Mouse (Mus musculus): ENCODE measurements around the gene Rtn4rl2. TPM values are rescaled to one million over a fixed set of nuclear protein-coding genes. Genes with fewer than 3 reads are reported as not detected.

Gene Rtn4rl2
- total RNA-seq, 1 experiment, result 0.80 TPM

- H3K9me3 ChIP-seq (ENCODE audit: control insufficient read depth, insufficient read depth, low read depth, low read length), result no peaks in the 10 kb centered on the region
- peaks cover 12% of the 10 kb centered on the region for H3K36me3 ChIP-seq (ENCODE audit: control insufficient read depth, insufficient read depth, low read length, poor library complexity, severe bottlenecking)
- H3K27ac ChIP-seq (ENCODE audit: insufficient read depth, low read depth, low read length, poor library complexity, severe bottlenecking), result no peak overlapping the region
- H3K4me1 ChIP-seq (ENCODE audit: control insufficient read depth in 2 of 2, insufficient read depth in 2 of 2, low read length in 2 of 2, poor library complexity in 1 of 2), result peaks cover 3 to 4% of the 10 kb centered on the region in 2 experiments; a peak in 3 of 4 replicates
- no peak for DNase-seq (ENCODE audit: low read depth, low spot score)
- in situ Hi-C loops (cut with MboI; ENCODE audit: low sequenced_read_pairs in 2 of 2, unreplicated experiment in 2 of 2), result no loop called here
- H3K4me3 ChIP-seq (ENCODE audit: insufficient read depth in 1 of 2, low read depth in 1 of 2, low read length in 2 of 2, poor library complexity in 1 of 2, severe bottlenecking in 1 of 2), result no peak overlapping the region
- TF ChIP-seq ZNF384 (IDR thresholded peaks at IDR 0.05; ENCODE audit: low read depth, low read length), result no peak
- no peak for TF ChIP-seq HCFC1 (IDR thresholded peaks at IDR 0.05; ENCODE audit: borderline replicate concordance, insufficient read depth, low read length)
- no peak for TF ChIP-seq MAFK (IDR thresholded peaks at IDR 0.05; ENCODE audit: insufficient read depth, low read depth, low read length)
- peak; percentile 77; the same call in 1 of the 2 replicates for TF ChIP-seq ZC3H11A (IDR thresholded peaks at IDR 0.05; ENCODE audit: borderline replicate concordance, low read depth, low read length)
- TF ChIP-seq CHD2 (IDR thresholded peaks at IDR 0.05; ENCODE audit: low read depth, low read length), result no peak
- no peak overlapping the region for H3K9ac ChIP-seq (ENCODE audit: insufficient read depth, low read depth, low read length, poor library complexity, severe bottlenecking)
These were observed 30.8 kb downstream of the Rtn4rl2 start for GRCm38 (mm10) chr2:84855732-84856131.

DNA sequence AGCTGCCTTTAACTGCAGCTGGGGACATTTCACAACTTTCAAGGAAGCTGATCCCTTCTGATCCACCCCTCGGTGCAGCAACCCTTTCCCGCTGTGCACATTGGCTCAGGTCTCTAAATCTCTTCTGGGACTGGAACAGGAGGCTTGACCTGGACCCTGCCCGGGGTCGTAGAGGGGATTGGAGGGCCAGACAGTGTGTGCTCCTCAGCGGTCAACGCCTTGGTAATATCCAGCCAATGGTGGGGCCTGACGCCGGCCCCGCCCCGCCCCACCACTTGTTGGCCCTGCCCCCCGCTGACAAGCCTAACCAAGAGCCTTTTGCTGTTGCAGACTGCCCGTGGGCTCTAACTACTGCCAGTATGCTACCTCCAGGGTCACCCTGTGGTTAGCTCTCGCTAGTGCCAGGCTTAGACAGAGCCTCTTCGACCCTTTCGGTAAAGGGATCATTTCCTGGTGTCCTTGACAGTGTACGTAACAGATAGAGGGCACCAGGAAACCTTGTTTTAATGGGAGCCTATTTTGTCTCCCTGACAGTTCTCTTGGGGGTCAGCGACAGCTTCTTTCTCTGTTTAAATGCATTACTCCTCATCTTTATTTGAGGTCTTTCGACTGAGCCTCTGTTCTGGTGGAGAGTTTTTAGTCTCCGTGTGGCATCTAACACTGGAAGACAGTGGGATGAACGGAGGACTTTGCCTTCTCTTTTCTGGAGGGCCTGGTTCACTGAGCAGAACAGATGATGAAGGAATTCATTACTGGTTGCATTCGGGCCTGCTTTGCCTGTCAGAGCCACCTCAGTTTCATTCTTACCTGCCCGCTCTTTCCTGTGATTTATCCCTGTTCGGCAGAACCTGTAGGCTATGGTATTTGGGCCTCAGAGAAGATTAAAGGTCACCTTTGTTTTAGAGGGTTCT is 35.1 kb downstream of the Rtn4rl2 start:
- Histone ChIP-seq H3K9ac (ENCODE audit: insufficient read depth, low read depth, low read length, poor library complexity, severe bottlenecking) (no peak overlapping the region), H3K9me3 (ENCODE audit: control insufficient read depth, insufficient read depth, low read depth, low read length) (no peaks in the 10 kb centered on the region), H3K4me1 (ENCODE audit: control insufficient read depth in 2 of 2, insufficient read depth in 2 of 2, low read length in 2 of 2, poor library complexity in 1 of 2) (peaks cover 3 to 4% of the 10 kb centered on the region in 2 experiments; a peak in 3 of 4 replicates), H3K4me3 (ENCODE audit: insufficient read depth in 1 of 2, low read depth in 1 of 2, low read length in 2 of 2, poor library complexity in 1 of 2, severe bottlenecking in 1 of 2) (no peak overlapping the region), H3K36me3 (ENCODE audit: control insufficient read depth, insufficient read depth, low read length, poor library complexity, severe bottlenecking) (peaks cover 2% of the 10 kb centered on the region), H3K27ac (ENCODE audit: insufficient read depth, low read depth, low read length, poor library complexity, severe bottlenecking) (no peak overlapping the region)
- no peak for TF ChIP-seq ZNF384 (IDR thresholded peaks at IDR 0.05; ENCODE audit: low read depth, low read length)
- no peak for TF ChIP-seq HCFC1 (IDR thresholded peaks at IDR 0.05; ENCODE audit: borderline replicate concordance, insufficient read depth, low read length)
- TF ChIP-seq CHD2 (IDR thresholded peaks at IDR 0.05; ENCODE audit: low read depth, low read length), result no peak
- no peak for TF ChIP-seq ZC3H11A (IDR thresholded peaks at IDR 0.05; ENCODE audit: borderline replicate concordance, low read depth, low read length)
- no peak for TF ChIP-seq MAFK (IDR thresholded peaks at IDR 0.05; ENCODE audit: insufficient read depth, low read depth, low read length)
- no peak for DNase-seq (ENCODE audit: low read depth, low spot score)
- in situ Hi-C loops (cut with MboI; ENCODE audit: low sequenced_read_pairs in 2 of 2, unreplicated experiment in 2 of 2), result no loop called here

GRCm38 (mm10) chr2:84850407-84851129 is 35.9 kb downstream of the Rtn4rl2 start:
- no peak overlapping the region for H3K9ac ChIP-seq (ENCODE audit: insufficient read depth, low read depth, low read length, poor library complexity, severe bottlenecking)
- no peak overlapping the region for H3K4me3 ChIP-seq (ENCODE audit: insufficient read depth in 1 of 2, low read depth in 1 of 2, low read length in 2 of 2, poor library complexity in 1 of 2, severe bottlenecking in 1 of 2)
- no peak for DNase-seq (ENCODE audit: low read depth, low spot score)
- peaks cover 3 to 4% of the 10 kb centered on the region in 2 experiments; a peak in 3 of 4 replicates for H3K4me1 ChIP-seq (ENCODE audit: control insufficient read depth in 2 of 2, insufficient read depth in 2 of 2, low read length in 2 of 2, poor library complexity in 1 of 2)
- H3K27ac ChIP-seq (ENCODE audit: insufficient read depth, low read depth, low read length, poor library complexity, severe bottlenecking), result no peak overlapping the region
- in situ Hi-C loops (cut with MboI; ENCODE audit: low sequenced_read_pairs in 2 of 2, unreplicated experiment in 2 of 2), result no loop called here
- peaks cover 2% of the 10 kb centered on the region for H3K36me3 ChIP-seq (ENCODE audit: control insufficient read depth, insufficient read depth, low read length, poor library complexity, severe bottlenecking)
- TF ChIP-seq ZC3H11A (IDR thresholded peaks at IDR 0.05; ENCODE audit: borderline replicate concordance, low read depth, low read length) (no peak), MAFK (IDR thresholded peaks at IDR 0.05; ENCODE audit: insufficient read depth, low read depth, low read length) (no peak), ZNF384 (IDR thresholded peaks at IDR 0.05; ENCODE audit: low read depth, low read length) (no peak)
- H3K9me3 ChIP-seq (ENCODE audit: control insufficient read depth, insufficient read depth, low read depth, low read length), result no peaks in the 10 kb centered on the region

DNA sequence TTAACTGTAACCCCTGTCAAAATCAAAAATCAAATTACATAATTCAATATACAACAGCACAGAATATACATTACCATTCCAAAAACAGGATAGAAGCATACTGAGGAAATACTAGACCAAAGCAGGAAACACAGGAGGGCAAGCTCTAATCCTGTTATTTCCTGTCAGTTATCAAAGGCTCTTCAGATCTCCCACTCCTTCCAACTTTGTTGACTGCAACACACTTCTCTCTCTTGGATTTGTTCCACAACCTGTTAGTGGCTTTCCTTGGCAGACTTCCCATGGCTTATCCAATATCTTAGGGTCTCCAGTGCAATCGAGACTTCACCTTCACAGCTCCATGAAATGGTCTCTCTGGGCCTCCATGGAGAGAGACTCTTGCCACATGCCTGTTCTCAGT is 41.3 kb downstream of the Rtn4rl2 start:
- in situ Hi-C loops (cut with MboI; ENCODE audit: low sequenced_read_pairs in 2 of 2, unreplicated experiment in 2 of 2), result no loop called here
- Histone ChIP-seq H3K36me3 (ENCODE audit: control insufficient read depth, insufficient read depth, low read length, poor library complexity, severe bottlenecking) (no peaks in the 10 kb centered on the region; the same call in 1 of the 2 replicates), H3K9ac (ENCODE audit: insufficient read depth, low read depth, low read length, poor library complexity, severe bottlenecking) (no peak overlapping the region), H3K9me3 (ENCODE audit: control insufficient read depth, insufficient read depth, low read depth, low read length) (no peaks in the 10 kb centered on the region), H3K4me3 (ENCODE audit: insufficient read depth in 1 of 2, low read depth in 1 of 2, low read length in 2 of 2, poor library complexity in 1 of 2, severe bottlenecking in 1 of 2) (no peak overlapping the region), H3K4me1 (ENCODE audit: control insufficient read depth in 2 of 2, insufficient read depth in 2 of 2, low read length in 2 of 2, poor library complexity in 1 of 2) (peaks cover 0 to 4% of the 10 kb centered on the region in 2 experiments; a peak in 1 of 4 replicates), H3K27ac (ENCODE audit: insufficient read depth, low read depth, low read length, poor library complexity, severe bottlenecking) (no peak overlapping the region)
- no peak for TF ChIP-seq MAFK (IDR thresholded peaks at IDR 0.05; ENCODE audit: insufficient read depth, low read depth, low read length)
- no peak for TF ChIP-seq ZC3H11A (IDR thresholded peaks at IDR 0.05; ENCODE audit: borderline replicate concordance, low read depth, low read length)
- no peak for TF ChIP-seq HCFC1 (IDR thresholded peaks at IDR 0.05; ENCODE audit: borderline replicate concordance, insufficient read depth, low read length)
- no peak for TF ChIP-seq CHD2 (IDR thresholded peaks at IDR 0.05; ENCODE audit: low read depth, low read length)
- no peak for TF ChIP-seq ZNF384 (IDR thresholded peaks at IDR 0.05; ENCODE audit: low read depth, low read length)
- DNase-seq (ENCODE audit: low read depth, low spot score), result no peak
